Mouse (Mus musculus) testis, adult 2 months (tissue): ENCODE measurements around the gene Pja2.
A peak's percentile ranks its signal among the peaks of the same experiment; 100 is the strongest.

Source experiments
- CTCF ChIP-seq: fragments of 200-500 bp; IDR thresholded peaks from 2 replicates; pipeline ENCODE4 v1.5.1; 2012; ENCODE audit warnings: low read depth, mild to moderate bottlenecking, inconsistent platforms, low read length, moderate library complexity; ENCODE audit not compliant: control insufficient read depth, insufficient read depth, insufficient replicate concordance
- POLR2A ChIP-seq: fragments of 200-500 bp; IDR thresholded peaks from 2 replicates; pipeline ENCODE4 v1.6.1; 2012; ENCODE audit warnings: low read depth, mild to moderate bottlenecking, inconsistent platforms, low read length, moderate library complexity; ENCODE audit not compliant: control insufficient read depth

GRCm38 (mm10) chr17:64375327-64375726, 43.6 kb upstream of the Pja2 start:
- TF ChIP-seq CTCF (peak; percentile 77; the same call in 1 of the 2 replicates), POLR2A (no peak)
